Mouse (Mus musculus) fat pad, adult 2 months (tissue): ENCODE data around the gene Irak2.

Experiments
- DNase-seq: peaks from one replicate; pipeline ENCODE4 v3.0.0-alpha.2; 2011; ENCODE audit warnings: low read depth, low spot score; ENCODE audit errors: extremely low read depth

The Irak2 gene

DNA sequence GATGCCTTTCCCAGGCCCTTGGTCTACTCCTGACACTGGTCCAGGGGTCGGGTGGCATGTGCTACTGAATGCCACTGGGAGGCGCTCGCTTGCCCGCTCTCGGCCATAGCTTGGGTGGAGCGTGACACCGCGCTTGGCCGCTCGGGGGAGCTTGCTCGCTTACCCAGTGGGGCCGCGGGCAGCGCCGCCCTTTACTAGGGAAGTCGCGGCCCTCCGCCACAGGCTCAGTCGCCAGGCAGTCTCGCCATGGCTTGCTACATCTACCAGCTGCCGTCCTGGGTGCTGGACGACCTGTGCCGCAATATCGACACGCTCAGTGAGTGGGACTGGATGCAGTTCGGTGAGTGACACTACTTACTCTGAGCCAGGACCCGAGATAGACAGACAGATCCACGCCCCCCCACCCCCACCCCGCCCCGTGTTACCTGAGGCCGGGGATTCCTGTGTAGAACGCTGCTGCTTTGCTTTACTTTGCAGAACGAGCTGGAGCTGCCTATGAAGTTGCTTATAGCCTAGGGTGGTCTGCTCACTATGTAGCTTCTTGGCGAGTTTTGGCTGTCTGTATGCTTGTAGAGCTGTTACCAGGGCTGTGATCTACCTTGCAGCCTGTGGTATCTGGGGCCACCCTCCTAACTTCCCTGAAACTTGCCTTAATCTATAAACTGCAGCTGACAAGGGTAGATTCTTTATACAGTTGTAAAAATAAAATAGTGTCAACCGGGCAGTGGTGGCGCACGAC is at the start of gene Irak2:
Gene Irak2 (plus strand): TSS at position 166 of the 739 bp plus-strand sequence.
- no peak for DNase-seq

DNA sequence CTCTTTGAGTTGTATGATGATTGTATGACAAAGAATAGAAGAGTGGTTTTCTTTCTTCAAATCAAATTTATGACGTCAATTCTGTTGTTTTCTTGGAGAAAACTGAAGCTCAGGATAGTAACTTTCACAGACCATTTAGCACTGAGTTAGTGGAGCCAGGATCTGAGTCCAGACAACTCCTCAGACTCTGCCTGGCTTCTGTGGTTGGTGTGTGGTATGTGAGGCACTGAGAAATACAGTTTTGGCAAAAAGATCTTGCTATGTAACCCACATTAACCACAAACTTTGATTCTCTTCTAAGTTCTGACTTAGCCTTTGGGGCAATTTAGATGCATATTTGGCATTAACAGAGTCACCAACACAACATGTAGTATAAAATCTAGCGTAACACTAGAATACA is 45.6 kb upstream of the Irak2 start:
- no peak for DNase-seq

DNA sequence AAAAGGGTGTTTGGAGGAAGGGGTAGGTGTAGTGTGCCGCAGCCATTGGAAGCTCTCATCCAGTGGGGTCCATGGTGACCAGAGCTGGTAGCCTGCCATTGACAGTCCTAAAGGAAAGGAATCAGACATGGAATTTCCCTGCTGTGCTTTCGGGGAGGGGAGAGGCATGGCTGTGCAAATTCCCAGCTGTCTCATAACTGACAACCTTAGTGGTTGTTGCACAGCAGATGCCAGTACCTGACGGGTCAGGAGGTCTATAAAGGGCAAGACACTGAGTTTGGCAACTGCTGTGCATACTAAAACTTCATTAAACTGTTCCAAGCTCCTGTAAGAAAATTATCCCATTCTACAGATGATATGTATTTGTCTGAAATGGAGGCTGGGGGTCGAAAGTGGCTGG is 40.3 kb upstream of the Irak2 start:
- no peak for DNase-seq

DNA sequence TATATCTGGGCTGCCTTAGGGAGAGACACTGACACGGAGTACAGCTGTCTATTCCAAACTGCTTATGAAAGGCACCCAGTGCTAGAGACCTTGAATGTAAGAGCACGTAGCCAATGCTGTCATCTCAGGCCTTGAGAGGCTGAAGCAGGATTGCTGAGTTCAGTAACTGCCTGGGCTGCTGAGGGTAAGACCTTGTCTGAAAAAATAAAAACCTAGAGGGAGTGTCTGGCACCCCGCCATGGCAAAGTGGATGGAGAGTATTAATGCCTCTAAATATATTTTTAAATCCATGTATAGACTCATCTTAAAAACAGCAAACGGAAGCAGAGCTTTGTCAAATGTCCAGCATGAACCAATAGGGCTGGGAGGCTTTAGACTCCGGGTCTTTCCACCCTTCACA is 38.4 kb upstream of the Irak2 start:
- DNase-seq: no peak

DNA sequence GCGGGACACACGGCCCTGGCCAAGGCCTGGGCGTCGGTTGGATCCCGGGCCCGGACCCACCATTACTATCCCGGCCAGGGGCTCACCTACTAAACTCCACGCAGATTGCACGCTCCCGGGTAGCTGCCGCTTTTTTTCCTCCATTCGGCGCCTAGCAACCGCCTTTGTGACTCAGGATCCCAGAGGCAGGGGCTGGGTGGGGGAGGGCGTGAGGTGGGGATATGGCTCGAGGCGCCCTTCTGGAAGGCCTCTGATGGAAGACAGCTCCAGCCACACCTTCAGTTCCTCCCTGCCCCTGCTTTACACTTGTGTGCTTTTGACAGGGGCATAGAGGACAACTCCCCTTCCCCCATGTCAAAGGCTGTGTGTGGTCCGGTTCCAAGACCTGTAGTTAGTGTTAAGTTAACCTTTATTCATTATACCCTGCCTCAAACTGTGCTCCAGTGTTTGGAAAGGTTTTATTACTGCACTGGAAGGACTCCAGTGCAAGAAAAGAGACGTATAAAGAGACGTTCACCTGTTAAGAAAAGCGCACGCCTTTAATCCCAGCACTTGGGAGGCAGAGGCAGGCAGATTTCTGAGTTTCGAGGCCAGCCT is 37.6 kb upstream of the Irak2 start, which contains the start of gene Fancd2os:
Gene Fancd2os (minus strand): TSS at position 173 of the 597 bp plus-strand sequence.
- DNase-seq: no peak

DNA sequence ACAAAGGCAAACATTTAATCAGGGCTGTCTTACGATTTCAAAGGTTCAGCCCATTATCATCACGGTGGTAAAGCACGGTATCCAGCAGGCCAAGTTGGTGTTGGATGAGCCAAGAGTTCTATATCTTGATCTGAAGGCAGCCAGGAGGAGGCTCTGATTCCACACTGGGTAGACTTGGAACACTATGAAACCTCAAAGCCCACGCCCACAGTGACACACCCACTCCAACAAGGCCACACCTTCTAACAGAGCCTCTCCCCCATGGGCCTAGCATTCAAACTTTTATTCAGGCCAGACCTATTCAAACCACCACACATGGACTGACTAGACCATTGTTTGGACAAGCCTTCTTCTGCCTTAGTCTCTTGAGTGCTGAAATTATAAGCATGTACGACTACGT is 35.4 kb upstream of the Irak2 start:
- no peak for DNase-seq

DNA sequence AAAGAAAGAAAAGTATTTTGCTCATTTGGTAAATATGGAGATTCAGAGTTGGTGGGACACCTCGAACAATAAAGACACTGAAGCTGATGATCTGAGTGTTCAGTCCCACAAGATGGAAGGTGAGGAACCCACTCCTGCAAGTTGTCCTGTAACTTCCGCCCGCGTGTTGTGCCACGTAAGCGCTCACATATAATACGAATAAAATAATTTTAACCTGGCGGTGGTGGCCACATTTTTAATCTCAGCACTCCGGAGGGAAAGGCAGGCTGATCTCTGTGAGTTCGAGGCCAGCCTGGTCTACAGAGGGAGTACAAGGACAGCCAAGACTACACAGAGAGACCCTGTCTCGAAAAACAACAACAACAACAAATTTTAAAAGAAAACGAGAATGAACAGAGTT is 34.3 kb upstream of the Irak2 start:
- DNase-seq: no peak

DNA sequence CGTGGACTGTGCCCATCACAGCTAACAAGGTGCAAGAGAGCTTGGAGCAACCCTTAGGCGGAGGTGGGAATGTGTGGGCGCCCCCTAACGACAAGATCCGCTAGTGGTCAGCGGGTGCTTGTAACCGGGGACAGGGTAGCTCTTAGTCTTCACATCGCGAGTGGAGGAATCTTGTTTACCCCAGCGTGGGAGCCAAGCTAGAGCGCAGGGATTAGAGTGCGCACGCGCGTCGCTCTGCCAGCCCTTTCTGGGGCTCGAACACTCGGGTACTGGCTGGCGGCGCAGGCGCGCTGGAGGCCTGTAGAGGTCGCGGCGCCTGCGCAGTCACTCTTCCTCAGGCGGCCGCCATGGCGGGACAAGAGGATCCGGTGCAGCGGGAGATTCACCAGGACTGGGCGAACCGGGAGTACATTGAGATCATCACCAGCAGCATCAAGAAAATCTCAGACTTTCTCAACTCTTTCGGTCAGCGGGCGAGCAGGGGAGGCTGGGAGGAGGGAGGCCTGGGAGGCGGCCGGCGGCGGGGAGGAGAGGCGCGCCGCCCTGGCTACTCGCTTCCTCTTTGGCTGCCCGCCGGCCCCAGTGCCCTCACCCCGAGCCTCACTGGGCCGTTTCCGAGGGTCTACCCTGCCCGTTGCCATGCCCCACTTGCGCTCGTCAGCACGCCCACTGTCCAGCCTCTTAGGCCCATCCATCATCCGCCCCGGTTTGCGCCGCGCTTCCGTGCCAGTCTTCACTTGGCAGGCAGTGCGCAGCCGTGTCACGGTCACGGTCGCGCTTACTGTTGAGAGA is 33.6 kb upstream of the Irak2 start, which contains the start of gene Brk1:
Gene Brk1 (plus strand): TSS at position 341 of the 792 bp plus-strand sequence.
- DNase-seq: no peak

DNA sequence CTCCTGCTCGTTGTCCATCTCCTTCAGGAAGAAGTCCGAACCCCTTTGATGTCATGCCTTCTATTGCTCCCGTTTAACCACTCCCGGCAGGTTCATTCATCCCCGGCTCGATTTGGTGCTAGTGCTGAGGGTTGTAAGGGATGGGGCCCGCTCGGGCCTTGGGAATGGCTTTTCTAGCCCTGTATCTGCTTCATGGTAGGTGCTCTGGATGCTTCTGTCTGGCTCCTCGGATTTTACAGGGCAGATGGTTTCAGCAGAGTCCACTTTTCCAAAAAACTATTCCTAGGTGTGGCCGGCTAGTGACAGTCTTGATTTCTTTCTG is 33.1 kb upstream of the Irak2 start:
- no peak for DNase-seq

DNA sequence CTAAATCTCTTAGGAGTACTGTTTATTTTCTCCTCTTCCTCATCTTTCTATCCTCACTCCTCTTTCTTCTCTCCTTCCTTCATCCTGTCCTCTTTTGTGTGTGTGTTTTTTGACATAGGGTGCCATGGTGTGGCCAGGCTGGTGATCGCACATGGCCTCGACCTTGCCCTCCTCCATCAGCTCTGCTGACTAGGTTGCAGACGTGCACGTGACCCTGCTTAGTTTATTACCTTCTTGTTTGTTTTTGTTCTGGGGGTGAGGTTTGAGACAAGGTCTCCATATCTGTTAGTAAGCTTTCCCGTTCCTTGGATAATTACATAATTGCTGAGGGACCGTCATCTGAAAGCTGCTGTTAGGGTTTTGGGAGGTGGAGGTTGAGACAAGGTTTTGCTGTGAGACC is 29.4 kb upstream of the Irak2 start:
- DNase-seq: no peak

DNA sequence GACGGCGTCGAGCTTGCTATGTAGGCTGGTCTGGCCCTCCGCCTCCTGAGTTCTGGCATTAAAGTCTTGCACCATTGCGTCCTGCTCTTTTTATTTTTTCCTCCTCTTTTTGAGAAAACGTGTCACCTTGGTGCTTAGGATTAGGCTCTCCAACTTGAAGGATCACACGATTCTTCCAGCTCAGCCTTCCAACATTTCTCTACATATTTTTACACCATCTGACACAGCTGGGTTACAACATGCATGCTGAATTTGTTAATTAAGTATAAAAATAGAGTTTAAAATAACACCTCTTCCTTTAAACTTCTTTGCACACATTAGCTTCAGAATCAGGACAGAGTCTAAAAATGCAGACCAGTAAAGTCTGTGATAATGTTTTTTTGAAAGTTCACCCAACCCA is 29.0 kb upstream of the Irak2 start:
- no peak for DNase-seq

DNA sequence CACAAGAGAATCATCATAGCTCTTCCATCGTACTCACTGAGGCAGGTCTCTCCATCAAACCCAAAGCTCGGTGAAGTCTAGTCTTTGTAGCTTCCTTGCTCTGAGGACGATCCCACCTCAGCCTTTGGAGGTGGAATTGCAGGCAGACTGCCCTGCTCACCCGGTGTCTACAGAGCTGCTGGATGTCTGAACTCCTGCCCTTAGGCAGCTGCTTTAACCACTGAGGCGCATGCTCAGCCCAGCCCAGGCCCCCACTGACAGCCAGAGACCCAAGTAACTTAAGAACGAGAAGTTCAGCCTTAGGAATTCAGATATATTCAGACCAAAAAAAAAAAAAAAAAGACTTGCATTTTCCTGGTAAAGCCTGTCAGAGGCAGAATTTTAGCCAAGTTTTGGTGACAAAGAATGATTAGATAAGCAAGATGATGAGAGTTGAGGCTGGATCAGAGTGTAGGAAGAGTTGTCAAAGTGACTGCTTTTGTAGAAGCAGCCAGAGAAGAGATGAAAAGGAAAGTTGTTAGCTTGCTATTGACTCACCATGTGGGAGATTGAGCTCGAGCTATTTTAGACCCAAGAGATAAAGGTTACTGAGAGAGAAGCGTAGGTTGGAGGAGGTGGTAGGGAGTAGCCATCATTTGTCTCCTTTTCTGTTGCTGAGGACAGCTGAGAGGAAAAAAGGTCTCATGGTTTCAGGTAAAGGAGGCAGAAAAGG is 25.9 kb upstream of the Irak2 start:
- no peak for DNase-seq

DNA sequence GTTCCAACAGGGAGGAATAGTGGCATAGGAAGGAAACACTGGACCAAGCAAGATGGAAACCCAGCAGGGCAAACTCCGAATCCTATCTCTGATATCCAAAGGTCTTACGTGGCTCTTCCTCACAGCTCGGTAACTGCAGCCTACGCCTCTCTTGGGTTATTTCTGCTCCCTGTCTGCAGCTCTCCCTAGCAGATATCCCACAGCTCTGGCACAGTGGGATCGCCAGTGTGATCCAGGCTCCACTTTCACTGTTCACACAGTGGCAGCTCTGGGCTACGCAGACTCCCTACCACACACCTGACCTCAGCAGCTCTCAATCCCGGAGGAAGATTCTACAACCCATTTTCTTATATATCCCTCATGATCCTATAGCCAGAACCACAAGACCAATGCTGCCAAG is 24.1 kb upstream of the Irak2 start:
- no peak for DNase-seq

DNA sequence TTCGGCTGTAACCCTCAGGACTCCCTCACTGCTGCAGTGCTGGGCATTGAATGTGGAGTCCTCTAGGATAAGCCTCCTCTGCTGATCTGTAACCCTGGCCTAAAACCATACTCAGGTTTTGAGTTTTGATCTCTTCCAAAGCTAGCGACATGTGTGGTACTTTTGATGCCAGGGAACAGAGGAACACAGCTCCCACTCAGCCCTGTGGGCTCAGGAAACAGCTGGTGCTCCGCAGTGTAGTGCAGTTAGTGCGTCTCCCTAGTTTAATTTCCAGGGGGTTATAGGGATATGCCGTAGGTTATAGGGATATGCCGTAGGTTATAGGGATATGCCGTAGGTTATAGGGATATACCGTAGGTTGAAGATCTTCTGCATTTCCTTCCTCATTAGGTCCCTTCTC is 23.3 kb upstream of the Irak2 start:
- DNase-seq: no peak

DNA sequence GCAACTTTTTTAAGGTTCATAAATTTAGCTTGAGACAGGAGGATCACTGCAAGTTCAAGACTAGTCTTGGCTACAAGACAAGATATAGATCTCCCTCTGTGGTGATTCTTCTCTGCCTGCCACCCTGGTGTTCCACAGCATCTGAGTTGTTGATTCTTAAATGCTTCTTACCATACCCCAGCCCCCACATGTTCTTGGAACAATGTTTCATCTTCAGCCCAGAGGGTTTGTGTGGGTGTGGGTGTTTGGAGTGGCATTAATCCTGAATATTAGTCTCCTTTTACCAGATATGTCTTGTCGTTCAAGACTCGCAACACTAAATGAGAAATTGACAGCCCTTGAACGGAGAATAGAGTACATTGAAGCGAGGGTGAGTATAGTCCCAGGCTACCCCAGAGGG is 22.8 kb upstream of the Irak2 start:
- no peak for DNase-seq

DNA sequence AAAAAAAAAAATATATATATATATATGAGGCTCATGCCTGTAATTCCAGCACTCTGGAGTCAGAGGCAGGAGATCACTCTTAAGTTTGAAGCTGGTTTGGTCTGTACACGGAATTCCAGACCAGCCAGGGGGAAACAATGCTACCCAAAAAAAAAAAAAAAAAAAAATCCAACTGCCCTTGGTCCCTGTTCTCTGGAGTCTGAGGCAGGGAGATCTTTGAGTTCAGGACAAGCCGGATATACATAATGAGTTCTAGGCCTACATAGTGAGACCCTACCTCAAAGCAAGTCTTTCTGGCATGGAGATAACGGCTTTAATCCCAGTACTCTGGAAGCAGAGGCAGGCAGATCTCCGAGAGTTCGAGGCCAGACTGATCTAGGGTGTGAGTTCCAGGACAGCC is 14.9 kb upstream of the Irak2 start:
- DNase-seq: no peak

DNA sequence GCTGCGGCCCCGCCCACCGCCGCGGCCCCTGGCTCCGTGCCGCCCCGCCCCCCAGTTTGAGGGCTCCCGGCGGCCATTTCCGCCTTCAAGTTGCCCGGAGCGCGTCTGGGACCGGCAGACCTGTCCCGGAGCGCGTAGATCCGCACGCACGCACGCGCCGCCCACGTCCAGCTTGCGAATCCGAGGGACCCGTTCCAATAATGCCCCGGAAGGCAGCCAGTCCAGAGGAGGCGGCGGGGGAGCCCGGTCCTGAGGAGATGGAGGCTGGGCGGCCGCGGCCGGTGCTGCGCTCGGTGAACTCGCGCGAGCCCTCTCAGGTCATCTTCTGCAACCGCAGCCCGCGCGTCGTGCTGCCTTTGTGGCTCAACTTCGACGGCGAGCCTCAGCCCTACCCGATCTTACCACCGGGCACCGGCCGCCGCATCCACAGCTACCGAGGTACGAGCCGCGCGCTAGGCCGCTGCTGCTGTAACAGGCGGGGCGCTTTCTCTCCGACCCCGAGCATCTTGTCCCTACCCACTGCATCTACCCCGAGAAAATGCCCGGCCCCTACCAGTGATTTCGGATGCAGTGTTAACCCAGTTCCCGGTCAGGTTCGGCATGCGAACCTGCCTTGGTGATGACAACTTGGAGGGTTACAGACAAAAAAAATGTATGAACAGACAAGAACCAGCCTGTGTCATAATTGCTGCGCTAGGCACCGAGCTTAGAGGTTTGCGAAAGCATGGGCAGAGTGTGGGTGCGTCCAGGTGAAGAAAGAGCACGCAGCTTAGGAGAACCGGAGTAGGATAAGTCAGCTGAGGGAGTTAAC is 14.1 kb upstream of the Irak2 start, which contains the start of gene Vhl:
Gene Vhl (plus strand): TSS at position 19 of the 811 bp plus-strand sequence.
- DNase-seq: no peak

DNA sequence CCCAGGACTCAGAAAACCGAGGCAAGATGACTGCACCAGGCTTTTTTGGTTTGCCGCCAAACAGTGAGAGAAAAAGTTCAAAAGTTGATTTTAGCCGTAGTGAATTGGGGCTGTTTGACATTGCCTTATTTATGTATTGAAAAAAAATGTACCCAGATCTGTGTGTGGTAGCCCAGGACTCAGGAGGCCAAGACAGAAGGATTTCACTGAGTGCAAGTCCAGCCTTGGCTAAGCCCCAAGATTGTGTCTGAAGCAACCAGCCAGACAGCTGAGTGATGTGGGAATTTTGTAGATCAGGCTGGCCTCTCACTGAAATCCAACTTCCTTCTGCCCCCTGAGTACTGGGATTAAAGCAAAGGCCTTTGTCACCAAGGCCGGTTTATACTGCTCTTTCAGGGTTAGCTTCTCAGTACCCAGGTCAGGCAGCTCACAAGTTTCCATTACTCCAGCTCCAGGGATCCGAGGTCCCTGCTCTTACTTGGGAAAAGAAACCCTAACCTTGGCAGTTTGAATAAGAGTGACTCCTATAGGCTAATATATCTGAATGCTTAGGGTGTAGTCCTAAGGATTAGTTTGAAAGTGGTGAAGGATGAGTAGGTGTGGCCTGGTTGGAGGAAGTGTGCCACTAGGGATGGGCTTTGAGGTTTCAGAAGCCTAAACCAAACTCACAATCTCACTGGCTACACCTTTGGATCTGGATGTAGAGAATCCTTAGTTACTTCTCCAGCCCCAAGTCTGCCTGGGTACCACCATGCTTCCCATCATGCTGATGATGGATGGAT is 13.1 kb upstream of the Irak2 start:
- DNase-seq: no peak

DNA sequence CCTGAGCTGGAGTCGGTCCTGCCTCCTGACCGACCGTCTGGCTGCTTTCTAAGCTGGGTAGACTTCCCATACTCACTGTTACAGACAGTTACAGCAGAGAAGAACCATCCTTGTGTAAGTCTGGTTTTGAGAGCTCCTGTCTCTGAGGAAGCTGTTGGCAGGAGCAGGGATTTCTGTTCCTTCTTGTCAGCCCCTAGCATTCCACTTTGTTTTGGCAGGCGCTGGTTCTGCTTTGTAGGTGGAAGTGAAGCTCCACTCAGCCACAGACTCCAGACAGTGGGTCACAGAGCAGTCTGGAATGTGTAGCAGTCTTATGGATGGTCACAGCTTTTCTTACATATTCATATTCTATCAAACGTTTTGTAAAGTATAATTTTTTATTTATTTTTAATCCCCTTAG is 7.9 kb upstream of the Irak2 start:
- DNase-seq: no peak

DNA sequence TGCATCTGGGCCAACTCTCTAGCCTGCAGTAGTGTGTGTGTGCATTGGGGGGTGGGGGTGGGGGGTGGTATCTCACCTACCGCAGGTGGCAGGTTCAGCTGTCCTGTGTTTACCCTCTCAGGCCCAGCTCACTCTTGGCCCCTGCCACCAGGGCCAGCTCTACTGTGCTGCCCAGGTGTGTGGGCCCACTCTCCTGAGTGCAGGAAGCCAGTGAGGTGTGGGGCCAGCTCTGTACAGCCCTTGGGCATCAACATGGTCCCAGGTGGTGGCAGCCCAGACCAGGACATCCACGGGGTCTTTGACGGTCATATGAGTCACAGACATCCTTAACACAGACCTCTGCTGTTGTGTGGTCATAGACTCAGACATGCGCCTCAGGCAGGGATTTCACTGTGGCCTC is 5.4 kb upstream of the Irak2 start:
- no peak for DNase-seq
